Mouse (Mus musculus) stomach, postnatal 0 days (tissue): ENCODE results near the gene Vamp8.

Experiments
- CTCF ChIP-seq: IDR thresholded peaks from 2 replicates; pipeline ENCODE4 v1.5.1; 2016; ENCODE audit warnings: antibody characterized with exemption, low read depth, mild to moderate bottlenecking, moderate library complexity
- EP300 ChIP-seq: optimal IDR thresholded peaks from 2 replicates; pipeline ENCODE3; 2016; ENCODE audit warnings: antibody characterized with exemption

DNA sequence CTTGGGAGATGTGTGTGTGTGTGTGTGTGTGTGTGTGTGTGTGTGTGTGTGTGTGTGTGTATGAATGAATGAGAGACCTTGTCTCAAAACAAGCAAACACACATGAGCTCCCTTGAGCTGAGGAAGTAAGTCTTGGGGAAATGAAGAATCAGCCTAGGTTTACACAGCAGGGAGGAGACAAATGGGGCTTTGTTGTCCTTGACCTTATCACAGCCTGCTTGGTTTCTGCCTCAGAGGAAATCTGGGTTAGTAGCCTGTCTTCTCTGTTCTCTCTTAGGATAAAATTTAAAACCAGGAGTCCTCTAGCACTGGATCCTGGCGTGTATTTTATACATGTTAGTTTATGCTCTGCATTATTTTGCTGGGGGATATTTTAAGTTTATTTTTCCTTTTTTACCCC is 29.3 kb upstream of the Vamp8 start:
- TF ChIP-seq EP300 = no peak
- no peak for TF ChIP-seq CTCF
